Mouse (Mus musculus): ENCODE results near the gene Ggt6.

Gene Ggt6

DNA sequence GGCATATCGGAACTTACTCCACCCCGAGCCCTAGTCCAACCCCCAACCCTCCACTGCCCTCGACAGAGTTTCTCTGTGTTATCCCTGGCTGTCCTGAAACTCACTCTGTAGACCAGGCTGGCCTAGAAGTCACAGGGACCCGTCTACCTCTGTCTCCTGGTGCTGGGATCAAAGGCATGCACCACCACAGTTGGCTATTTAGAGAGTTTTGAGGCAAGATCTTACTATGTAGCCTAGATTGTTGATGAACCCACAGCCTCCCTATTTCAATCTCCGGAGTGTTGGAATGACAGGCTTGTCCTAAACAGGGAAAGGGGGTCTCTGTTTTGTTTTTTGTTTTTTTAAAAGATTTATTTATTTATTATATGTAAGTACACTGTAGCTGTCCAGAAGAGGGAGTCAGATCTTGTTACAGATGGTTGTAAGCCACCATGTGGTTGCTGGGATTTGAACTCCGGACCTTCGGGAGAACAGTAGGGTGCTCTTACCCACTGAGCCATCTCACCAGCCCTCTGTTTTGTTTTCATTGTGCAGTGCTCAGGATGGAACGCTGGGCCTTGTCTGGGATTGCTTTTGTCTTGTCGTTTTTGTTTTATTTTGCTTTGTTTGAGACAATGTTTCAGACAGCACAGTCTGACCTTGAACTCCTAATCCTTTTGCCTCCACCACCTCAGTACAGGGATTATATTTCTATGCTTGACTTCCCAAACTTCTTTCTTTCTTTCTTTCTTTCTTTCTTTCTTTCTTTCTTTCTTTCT is 4.8 kb upstream of the Ggt6 start:
- in situ Hi-C loops (cut with MboI, MseI): loop anchor here in 1 of 2 experiments (25.0 kb wide), 1 partner anchor 1418 kb away; the partner anchor contains the start of genes Derl2, Dhx33 and Mis12

DNA sequence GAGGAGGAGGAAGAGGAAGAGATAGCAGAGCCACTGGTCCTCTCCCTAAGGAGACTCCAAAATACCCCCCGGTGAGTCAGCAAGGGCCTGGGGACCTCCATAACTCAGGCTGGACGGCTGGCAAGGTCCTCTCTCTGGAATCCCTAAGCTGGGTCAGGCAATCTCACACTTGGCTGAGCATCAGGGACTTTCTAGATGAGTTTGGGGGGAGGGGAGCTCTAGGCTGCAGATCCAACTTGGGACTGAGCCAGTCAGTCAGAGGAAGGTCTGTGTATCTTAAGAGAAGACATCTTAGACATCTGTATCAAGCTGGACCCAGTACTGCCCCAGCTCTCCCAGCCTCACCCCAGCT is 344 bp downstream of the Ggt6 start:
- in situ Hi-C loops (cut with MboI, MseI): loop anchor here (5.0 to 25.0 kb wide), 2 partner anchors 83 to 1423 kb away; partner anchors contain the start of genes Derl2 (in 1 of the 2), Dhx33 (in 1 of the 2) and Mis12 (in 1 of the 2)

DNA sequence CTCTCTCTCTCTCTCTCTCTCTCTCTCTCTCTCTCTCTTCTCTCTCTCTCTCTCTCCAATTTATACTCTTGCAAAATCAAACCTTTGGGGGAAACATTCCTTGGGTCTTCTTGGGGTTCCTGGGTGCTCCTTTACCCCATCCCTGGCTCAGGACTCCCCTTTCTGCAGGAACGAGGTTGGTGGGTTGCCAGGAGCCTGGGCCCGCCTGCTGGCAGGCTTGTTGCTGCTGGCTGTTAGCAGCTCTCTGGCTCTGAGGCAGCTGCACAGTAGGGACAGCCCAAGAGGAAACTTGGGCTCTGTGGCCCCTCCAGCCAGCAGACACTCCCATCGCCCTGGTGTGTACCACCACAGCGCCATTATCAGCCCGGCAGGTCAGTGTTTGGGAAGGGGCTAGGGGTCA is 945 bp downstream of the Ggt6 start:
- in situ Hi-C loops (cut with MboI, MseI): loop anchor here (5.0 to 25.0 kb wide), 2 partner anchors 84 to 1424 kb away; partner anchors contain the start of genes Derl2 (in 1 of the 2), Dhx33 (in 1 of the 2) and Mis12 (in 1 of the 2)

DNA sequence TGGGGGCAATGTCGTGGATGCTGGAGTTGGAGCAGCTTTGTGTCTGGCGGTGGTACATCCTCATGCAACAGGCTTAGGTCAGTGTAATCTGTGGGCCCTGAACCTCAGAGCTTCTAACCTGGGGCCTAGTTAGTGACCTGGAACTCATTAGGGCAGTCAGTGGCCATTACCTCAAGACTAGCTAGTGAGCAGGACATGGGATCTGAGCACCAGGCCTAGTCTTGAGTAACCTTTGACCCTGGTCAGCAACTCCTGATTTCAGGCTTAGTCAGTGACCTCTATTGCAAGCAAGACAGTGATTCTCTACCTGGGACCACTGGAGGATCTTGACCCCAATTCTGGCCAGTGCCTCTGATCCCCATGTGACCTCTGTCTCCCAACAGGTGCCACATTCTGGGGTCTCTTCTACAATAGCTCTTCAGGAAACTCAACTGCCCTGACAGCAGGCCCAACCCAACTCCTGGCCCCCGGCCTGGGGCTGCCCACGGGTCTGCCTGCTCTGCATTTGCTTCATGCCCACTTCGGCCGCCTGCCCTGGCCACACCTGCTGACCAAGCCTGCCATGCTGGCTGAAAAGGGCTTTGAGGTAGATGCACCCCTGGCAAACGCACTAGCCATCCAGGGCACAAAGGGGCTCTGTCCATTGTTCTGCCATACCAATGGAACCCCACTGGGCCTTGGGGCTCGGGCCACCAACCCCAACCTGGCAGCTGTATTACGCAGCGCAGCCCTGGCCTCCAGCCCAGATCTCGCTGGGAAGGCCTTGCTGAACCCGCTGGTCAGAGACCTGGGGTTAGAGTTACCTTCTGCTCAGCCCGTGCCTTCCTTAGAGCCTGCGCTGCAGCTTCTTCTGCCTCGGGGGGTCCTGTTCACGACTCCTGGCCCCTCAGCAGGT is 1.7 kb downstream of the Ggt6 start:
- in situ Hi-C loops (cut with MboI, MseI): loop anchor here (5.0 to 25.0 kb wide), 2 partner anchors 85 to 1425 kb away; partner anchors contain the start of genes Derl2 (in 1 of the 2), Dhx33 (in 1 of the 2) and Mis12 (in 1 of the 2)

DNA sequence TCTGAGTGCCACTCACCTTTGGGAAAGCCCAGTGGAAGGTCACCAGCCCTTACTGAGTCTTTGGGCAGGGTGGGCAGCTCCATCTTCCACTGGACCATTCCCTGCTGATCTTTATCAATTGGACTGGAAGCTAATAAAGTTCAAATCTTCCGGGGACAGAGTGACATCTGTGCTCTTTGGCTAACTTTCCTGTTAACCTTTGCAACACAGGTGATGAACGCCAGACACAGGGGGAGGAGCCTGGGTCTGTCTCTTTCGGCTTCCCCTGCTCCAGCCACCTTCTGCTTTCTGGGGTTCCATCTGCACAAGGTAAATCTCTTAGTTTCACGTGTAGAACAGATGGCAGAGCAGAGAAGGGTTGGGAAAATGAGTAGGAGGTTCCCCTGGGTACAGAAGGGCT is 3.1 kb downstream of the Ggt6 start:
- in situ Hi-C loops (cut with MboI, MseI): loop anchor here (5.0 to 25.0 kb wide), 2 partner anchors 86 to 1426 kb away; partner anchors contain the start of genes Derl2 (in 1 of the 2), Dhx33 (in 1 of the 2) and Mis12 (in 1 of the 2)

DNA sequence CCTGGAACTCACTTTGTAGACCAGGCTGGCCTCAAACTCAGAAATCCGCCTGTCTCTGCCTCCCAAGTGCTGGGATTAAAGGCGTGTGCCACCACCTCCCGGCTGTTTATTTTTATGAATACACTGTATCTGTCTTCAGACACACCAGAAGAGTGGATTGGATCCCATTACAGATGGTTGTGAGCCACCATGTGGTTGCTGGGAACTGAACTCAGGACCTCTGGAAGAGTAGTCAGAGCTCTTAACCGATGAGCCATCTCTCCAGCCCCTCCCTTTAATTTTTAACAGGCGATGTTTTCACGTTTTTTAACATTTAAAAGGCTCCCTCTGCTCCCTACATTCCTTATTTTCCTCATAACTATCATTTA is 5.3 kb downstream of the Ggt6 start:
- in situ Hi-C loops (cut with MboI, MseI): loop anchor here in 1 of 2 experiments (5.0 to 25.0 kb wide), 2 partner anchors 107 to 1428 kb away; partner anchors contain the start of genes Derl2, Dhx33 and Mis12

DNA sequence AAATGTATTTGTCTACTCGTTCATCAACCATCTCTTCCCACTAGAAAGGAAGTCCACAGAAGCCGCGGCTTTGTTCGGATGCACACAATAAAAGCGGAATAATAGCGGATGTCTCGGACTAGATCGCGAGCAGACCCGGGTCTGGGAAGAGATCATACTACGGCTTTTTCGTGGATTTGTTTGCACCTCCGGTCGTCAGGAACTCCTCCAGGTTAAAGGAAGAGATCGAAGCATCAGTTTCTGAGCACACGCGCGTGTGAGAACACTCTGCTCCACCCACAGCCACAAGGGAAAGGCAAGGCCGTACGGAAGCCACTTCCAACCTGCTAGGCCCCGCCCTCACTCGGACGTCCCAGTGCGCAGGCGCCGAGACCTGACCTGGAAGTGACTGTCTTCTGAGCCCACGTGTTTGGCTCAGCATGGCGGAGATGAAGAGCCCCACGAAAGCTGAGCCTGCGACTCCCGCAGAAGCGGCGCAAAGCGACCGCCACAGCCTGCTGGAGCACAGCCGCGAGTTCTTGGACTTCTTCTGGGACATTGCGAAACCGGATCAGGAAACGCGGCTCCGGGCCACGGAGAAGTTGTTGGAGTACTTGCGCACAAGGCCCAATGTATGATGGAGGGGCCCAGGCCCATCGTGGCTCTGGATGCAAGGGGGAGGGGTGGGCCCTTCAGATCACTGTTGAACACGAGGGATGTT is 5.8 kb downstream of the Ggt6 start, which contains the start of gene Mybbp1a:
Gene Mybbp1a (plus strand): TSS at position 391 of the 700 bp plus-strand sequence.
- in situ Hi-C loops (cut with MboI, MseI): loop anchor here in 1 of 2 experiments (5.0 to 25.0 kb wide), 2 partner anchors 106 to 1429 kb away; partner anchors contain the start of genes Derl2, Dhx33 and Mis12

DNA sequence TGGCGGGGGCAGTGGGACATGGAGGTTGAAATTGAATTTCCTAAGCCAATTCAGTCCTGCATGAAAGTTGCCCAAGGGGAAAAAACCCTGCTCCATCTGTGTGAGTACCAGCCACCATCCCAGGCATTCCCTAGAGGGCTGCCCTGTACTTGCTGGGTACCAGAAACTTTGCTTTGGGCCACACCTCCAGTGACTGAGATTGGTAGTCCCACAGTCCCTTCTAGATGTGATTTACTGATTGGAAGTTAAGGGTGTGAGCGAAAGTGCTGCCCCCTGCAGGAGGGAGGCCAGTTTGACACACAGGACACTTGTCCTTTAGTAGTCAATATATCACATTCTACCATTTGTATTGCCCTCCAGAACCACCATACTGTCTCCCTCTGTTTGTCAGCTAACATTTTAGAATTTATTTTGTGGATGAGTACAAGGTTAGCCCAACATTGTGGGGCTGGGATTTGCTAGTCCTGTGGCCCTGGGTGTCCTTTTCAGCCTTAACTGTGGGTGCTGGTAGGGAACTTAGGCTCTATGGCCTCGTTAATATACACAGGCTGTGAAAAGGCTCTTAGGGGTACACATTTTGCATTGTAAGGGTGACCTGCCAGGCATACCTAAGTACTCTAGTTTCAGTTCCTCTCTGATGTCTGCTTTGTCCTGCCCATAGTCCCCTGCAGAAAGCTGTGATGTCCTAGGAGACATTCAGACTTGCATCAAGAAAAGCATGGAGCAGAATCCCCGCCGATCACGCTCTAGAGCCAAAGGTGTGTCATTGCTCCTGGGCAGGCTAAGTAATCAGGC is 11.2 kb downstream of the Ggt6 start:
- in situ Hi-C loops (cut with MboI, MseI): loop anchor here in 1 of 2 experiments (25.0 kb wide), 1 partner anchor 1434 kb away; the partner anchor contains the start of genes Derl2, Dhx33 and Mis12

DNA sequence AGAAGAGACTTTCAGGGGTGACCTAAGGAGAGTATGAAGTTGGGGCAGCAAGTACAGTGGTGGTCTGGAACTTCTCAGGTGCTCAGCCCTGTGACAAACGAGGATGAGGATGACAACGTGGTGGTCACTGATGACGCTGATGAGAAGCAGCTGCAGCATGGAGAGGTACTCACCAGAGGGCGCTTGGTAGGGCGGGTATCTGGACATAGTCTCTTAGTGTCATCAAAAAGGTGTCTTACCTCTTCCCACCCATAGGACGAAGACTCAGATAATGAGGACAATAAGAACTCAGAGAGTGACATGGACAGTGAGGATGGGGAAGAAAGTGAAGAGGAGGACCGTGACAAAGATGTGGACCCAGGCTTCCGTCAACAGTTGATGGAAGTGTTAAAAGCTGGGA is 12.1 kb downstream of the Ggt6 start:
- in situ Hi-C loops (cut with MboI, MseI): loop anchor here in 1 of 2 experiments (25.0 kb wide), 1 partner anchor 1435 kb away; the partner anchor contains the start of genes Derl2, Dhx33 and Mis12

DNA sequence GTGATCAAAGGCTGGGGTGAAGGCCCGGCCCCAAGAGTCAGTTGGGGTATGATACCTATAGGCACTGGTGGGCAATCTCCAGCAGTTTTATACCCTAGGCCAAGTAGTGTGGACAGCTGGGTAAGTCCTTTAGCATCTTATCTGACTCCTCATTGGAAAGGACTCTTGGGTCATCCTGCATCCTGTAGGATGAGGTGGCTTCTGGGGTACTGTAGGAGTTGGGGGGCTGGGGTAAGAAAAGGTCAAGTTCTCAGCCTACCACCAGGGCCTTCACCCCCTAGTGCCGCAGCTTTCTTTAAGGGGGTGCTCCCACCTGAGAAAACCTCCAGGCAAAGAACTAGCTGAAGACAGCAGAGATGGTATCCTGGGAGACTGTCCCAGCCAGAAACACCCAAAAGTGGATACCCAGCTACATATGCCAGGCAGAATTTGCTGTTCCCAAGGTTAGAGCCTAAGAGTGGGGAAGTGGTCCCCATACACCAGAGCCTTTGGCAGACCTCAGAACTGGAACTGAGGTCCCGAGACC is 16.9 kb downstream of the Ggt6 start:
- in situ Hi-C loops (cut with MboI, MseI): loop anchor here in 1 of 2 experiments (5.0 kb wide), 1 partner anchor 740 kb away; no protein-coding TSS in a partner anchor

DNA sequence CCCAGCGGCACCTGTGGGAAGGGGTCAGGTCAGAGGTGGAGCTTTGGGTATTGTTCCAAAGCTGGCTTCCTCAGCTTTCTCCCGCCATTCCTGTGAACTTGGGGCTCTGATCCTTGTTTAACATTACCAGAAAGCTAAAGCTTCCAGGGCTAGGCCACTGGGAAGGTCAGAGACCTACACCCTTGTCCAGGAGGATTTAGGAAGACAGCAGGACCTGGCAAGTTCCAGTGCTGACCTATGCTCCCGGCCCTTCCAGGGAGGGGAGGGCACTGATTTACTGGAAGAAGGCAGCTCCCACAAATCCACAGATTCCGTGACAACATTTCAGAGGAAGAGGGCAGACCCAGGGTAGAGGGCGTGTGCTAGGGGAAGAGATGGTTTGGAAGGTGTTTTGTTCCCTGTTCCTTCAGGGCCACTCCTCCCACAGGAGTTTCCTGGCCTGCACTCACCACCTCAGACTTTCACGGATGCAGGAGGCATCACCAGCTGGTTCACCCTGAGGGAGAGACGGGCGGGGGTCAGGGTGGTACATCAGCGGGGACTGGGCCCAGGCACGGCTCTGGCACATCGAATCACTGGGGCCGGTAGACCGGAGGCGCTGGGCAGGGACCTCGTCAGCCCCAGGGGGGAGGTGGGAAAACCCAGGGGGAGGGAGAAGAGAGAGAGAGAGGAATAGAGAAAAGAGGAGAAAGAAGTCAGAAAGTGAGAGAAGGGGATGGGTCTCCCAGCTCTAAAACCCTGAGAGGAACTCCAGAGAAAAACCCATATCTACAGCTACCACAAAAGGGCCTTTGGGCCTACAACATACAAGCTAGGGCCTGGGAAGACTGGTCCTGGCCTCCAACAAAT is 18.0 kb downstream of the Ggt6 start:
- in situ Hi-C loops (cut with MboI, MseI): loop anchor here in 1 of 2 experiments (5.0 kb wide), 1 partner anchor 739 kb away; no protein-coding TSS in a partner anchor

DNA sequence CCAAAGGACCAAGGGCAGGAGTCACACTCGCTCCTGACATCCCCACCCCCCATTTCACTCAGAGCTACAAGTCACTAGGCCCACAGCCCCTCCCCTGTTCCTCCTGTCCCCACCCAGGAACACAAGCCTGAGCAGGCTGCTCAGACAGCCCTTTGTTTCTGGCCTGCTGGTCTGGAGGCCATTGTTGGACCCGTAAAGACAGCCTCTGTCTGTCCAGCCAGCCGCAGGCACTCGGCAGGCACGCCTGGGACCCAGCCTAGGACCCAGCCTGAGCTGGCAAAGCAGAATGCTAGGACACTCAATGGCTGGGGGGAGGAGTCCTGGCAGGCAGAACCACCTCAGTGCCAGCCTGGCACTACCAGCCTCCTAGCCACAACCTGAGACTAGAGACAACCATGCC is 20.4 kb downstream of the Ggt6 start:
- in situ Hi-C loops (cut with MboI, MseI): no loop called here

DNA sequence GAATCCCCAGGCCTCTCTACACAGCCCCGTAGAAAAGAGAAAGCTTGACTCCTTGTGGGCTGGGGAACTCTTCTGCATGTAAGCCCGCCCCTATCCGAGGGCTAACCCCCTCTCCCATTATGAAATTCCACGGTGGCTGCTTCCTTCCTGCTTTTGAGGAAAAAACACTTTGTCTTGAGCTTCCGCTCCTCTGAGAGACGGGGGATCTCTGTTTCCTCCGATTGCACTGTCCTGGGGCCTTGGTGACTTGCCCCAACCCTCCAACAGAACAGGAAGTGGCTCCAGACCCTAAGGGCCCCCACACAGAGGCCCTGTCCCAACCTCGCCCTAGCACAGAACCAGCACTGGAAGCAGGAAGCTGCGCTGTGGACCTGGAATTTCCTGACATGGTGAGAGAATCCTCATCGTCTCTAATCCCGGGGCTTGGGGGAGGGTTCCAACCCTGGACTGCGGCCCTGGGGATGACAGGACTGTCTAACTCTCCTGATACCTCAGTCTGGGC is 22.7 kb downstream of the Ggt6 start:
- in situ Hi-C loops (cut with MboI, MseI): no loop called here

DNA sequence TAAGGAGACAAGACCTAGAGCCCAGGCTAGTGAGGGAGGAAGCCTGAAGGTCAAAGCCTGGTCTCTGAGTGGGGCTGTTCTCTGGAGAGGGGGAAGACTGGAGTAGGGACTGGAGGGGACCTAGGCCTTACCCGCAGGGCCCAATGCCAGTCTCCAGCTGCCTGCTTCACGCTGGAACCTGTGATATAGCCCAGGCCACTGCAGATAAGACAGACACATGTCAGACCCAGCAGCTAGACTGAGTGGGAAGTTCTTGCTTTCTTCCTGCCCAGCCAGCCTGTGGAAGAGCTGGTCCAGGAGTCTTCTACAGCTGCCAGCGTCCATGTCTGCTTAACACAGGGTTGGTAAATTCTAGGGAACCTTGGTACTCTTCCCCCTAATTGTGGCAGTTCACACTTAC is 23.2 kb downstream of the Ggt6 start:
- in situ Hi-C loops (cut with MboI, MseI): no loop called here

DNA sequence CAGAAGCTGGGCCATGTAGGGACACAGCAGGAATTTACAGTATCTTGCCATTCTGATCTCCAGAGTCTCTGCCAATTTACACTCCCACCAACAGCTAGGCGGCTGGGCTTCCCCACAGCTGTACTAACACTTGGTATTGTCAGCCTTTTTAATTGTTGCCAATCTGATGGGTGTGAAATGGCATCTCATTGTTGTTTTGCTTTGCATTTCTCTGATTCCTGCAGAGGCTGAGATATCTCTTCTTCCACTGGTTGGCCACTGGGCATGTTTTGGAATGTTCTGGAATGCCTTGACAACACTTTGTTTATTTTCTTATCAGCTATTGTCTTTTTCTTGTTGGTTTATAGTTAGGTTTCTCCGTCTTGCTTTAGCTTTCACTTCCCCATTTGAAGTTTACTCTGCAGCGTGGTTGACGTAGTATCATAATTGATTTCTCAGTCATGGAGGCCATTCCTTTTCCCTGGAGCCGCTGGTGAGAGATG is 26.2 kb downstream of the Ggt6 start:
- in situ Hi-C loops (cut with MboI, MseI): loop anchor here in 1 of 2 experiments (5.0 kb wide), 1 partner anchor 64 kb away; no protein-coding TSS in a partner anchor

DNA sequence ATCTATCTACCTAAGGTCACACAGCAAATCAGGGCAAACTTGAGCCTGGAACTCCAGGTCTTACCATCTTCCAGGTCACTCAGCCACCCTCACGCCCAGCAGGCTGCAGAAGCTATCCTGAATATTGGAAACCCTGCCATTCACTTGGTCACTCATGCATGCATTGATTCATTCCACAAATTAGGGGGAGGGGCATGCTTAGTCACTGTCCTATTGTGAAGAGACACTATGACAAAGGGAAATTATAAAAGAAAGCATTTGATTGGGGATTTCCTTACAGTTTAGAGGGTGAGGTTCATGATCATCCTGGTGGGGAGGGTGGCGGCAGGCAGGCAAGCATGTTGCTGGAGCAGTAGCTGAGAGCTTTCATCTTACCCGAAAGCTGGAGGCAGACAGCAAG is 29.5 kb downstream of the Ggt6 start:
- in situ Hi-C loops (cut with MboI, MseI): loop anchor here in 1 of 2 experiments (5.0 kb wide), 1 partner anchor 68 kb away; no protein-coding TSS in a partner anchor

DNA sequence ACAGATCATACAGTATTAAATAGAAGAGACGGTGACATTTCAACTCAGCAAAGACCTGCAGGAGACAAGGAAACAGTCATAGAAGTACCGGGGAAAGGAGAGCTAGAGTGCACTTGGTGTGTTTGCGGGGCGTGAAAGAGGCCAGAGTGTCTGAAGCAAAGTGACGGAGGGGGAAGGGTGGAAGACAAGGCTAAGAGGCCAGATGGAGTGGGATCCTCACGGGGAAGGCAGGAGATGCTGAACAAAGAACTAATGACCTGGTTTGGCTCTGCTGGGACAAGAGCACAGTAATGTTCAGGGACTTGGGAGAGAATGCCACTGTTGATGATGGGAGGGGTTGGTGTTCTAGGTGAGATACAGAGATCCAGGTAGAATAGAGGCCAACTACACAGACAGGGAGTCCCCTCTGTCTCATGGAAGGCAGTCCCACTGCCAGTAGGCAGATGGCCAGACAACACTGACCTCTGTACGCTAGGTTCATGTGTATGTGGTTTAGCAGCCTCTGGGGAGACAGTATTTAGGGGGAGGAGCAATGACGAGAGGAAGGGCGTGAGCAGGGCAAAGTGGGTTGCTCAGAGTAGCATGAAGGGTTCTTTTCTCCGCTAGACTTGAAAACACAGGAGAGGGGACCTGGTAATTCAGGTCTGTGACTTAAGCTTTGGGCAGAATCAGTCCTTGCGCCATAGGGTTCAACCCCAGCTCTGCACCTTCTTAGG is 30.8 kb downstream of the Ggt6 start:
- in situ Hi-C loops (cut with MboI, MseI): no loop called here

Data from T-helper 17 cell (primary cell).